Mouse (Mus musculus): ENCODE data around the gene Syngr2. TPM values are rescaled to one million over a fixed set of nuclear protein-coding genes. Genes with fewer than 3 reads are reported as not detected.
"Not testable (repeated sequence)": the region's sequence is repeated elsewhere in the genome, so short reads cannot be mapped to it uniquely, and the experiment has no call there.

The Syngr2 gene
- polyA plus RNA-seq, 1 experiment, result 229 TPM

- no peak for TF ChIP-seq CTCF (IDR thresholded peaks at IDR 0.05; ENCODE audit: extremely low read depth, insufficient read length, insufficient replicate concordance, low read depth, low read length)
- TF ChIP-seq POLR2A (IDR thresholded peaks at IDR 0.05; ENCODE audit: low read depth, low read length), result 0 out of 2 replicates have a peak, but pooled peaks have one; percentile 9
- Histone ChIP-seq H3K4me3 (ENCODE audit: low read depth, low read length) (peak within 1 kb of the TSS; percentile 80), H3K4me1 (ENCODE audit: control insufficient read depth, insufficient read depth, insufficient read length, low read length) (peaks cover 31% of the 10 kb centered on the region), H3K27me3 (ENCODE audit: control insufficient read depth, insufficient read depth, low read length) (no peaks in the 10 kb centered on the region), H3K27ac (ENCODE audit: insufficient read depth, low read depth, low read length) (peak within 1 kb of the TSS; percentile 97), H3K36me3 (ENCODE audit: control insufficient read depth, insufficient read depth, low read length) (peaks cover 9% of the 10 kb centered on the region)
- 68% methylated on average over 24 of the region's 24 CpGs for WGBS
Observed at GRCm38 (mm10) chr11:117781993-117782704, 27.3 kb upstream of the Syngr2 start, which contains the start of the genes Tmc8 and Tmc6. Gene Tmc8, plus strand, starts transcription at chr11:117782076. Gene Tmc6, minus strand, starts transcription at chr11:117782198.

DNA sequence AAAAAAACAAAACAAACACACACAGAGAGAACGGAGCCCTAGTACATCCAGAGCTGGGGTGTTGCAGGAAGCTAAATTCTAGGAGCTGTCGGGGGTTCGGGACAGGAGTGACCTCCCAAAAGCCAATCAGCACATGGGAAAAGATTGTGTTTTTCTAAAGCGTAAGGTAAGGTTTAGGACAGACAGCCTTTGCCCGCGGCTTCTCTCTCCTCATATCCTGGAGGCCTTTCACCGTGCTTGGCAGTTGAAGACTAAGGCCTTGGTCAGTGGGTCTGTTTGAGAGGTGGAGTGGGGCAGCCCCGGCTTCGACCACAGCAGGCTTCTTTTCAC, 26.8 kb upstream of the Syngr2 start:
- H3K4me1 ChIP-seq (ENCODE audit: control insufficient read depth, insufficient read depth, insufficient read length, low read length), result peaks cover 31% of the 10 kb centered on the region
- peak overlapping the region; percentile 80 for H3K4me3 ChIP-seq (ENCODE audit: low read depth, low read length)
- 0 out of 2 replicates have a peak, but pooled peaks have one; percentile 13 for TF ChIP-seq POLR2A (IDR thresholded peaks at IDR 0.05; ENCODE audit: low read depth, low read length)
- TF ChIP-seq CTCF (IDR thresholded peaks at IDR 0.05; ENCODE audit: extremely low read depth, insufficient read length, insufficient replicate concordance, low read depth, low read length), result no peak
- peak overlapping the region; percentile 58 for H3K27ac ChIP-seq (ENCODE audit: insufficient read depth, low read depth, low read length)
- H3K27me3 ChIP-seq (ENCODE audit: control insufficient read depth, insufficient read depth, low read length), result no peaks in the 10 kb centered on the region
- WGBS, result 81% methylated on average over 9 of the region's 9 CpGs
- H3K36me3 ChIP-seq (ENCODE audit: control insufficient read depth, insufficient read depth, low read length), result peaks cover 5% of the 10 kb centered on the region

- 47% methylated on average over 31 of the region's 31 CpGs for WGBS
- TF ChIP-seq CTCF (IDR thresholded peaks at IDR 0.05; ENCODE audit: extremely low read depth, insufficient read length, insufficient replicate concordance, low read depth, low read length), result peak; percentile 31; the same call in 1 of the 2 replicates
- no peak for TF ChIP-seq POLR2A (IDR thresholded peaks at IDR 0.05; ENCODE audit: low read depth, low read length)
- peaks cover 1% of the 10 kb centered on the region for H3K36me3 ChIP-seq (ENCODE audit: control insufficient read depth, insufficient read depth, low read length)
- H3K4me1 ChIP-seq (ENCODE audit: control insufficient read depth, insufficient read depth, insufficient read length, low read length), result peaks cover 28% of the 10 kb centered on the region
- no peaks in the 10 kb centered on the region for H3K27me3 ChIP-seq (ENCODE audit: control insufficient read depth, insufficient read depth, low read length)
- peak overlapping the region; percentile 58; the same call in 1 of the 2 replicates for H3K27ac ChIP-seq (ENCODE audit: insufficient read depth, low read depth, low read length)
- H3K4me3 ChIP-seq (ENCODE audit: low read depth, low read length), result peak overlapping the region; percentile 80
Observed at GRCm38 (mm10) chr11:117783089-117783488, 26.4 kb upstream of the Syngr2 start.

DNA sequence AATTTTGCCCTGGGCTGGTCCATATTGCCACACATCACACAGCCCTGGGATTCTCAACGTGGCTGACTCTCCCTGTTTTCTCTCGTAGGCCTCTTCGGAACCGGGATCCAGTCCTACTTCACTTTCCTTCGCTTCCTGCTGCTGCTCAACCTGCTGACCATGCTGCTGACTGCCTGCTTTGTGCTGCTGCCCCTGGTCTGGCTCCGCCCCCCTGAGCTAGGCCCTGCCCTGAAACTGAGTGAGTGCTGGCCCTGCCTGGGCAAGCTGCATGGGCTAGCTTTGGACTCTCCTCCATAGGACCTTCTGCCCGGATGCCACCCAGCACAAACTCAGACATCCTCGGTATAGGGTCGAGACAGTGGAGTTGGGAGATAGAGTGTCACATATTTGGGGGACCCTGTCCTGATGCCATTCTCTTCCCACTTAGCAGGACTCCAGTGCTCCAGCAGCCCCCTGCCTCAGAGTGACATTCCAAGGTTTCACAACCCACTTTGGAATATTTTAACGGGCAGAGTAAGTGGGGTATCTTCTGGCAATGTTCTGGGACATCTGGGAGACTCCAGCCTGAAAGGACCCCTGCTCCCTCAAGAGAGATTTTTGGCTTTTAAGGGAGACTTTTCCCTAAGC, 25.7 kb upstream of the Syngr2 start:
- peaks cover 22% of the 10 kb centered on the region for H3K4me1 ChIP-seq (ENCODE audit: control insufficient read depth, insufficient read depth, insufficient read length, low read length)
- no peaks in the 10 kb centered on the region for H3K36me3 ChIP-seq (ENCODE audit: control insufficient read depth, insufficient read depth, low read length)
- no peak for TF ChIP-seq POLR2A (IDR thresholded peaks at IDR 0.05; ENCODE audit: low read depth, low read length)
- no peaks in the 10 kb centered on the region for H3K27me3 ChIP-seq (ENCODE audit: control insufficient read depth, insufficient read depth, low read length)
- H3K27ac ChIP-seq (ENCODE audit: insufficient read depth, low read depth, low read length), result no peak overlapping the region
- peak overlapping the region; percentile 80; the same call in 1 of the 2 replicates for H3K4me3 ChIP-seq (ENCODE audit: low read depth, low read length)
- 68% methylated on average over 10 of the region's 10 CpGs for WGBS

DNA sequence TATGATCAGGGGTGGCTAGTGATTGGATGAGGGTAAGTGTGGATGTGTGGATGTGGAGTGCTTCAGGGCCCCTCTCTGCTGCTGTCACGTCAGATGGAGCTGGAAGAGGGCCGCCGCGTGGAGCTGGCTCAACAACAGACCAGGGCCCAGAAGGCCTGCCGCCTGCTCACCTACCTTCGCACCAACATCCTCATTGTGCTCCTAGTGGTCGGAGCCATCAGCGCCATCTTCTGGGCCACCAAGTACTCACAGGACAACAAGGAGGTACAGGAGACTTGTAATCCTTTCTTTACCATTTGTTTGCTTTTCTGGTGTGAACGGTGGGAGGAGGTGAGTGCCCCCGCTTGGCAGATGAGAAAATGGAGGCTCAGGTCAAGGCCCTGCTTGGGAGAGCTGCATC, 23.2 kb upstream of the Syngr2 start:
- Histone ChIP-seq H3K27me3 (ENCODE audit: control insufficient read depth, insufficient read depth, low read length) (no peaks in the 10 kb centered on the region), H3K27ac (ENCODE audit: insufficient read depth, low read depth, low read length) (no peak overlapping the region), H3K36me3 (ENCODE audit: control insufficient read depth, insufficient read depth, low read length) (no peaks in the 10 kb centered on the region), H3K4me3 (ENCODE audit: low read depth, low read length) (no peak overlapping the region), H3K4me1 (ENCODE audit: control insufficient read depth, insufficient read depth, insufficient read length, low read length) (peaks cover 17% of the 10 kb centered on the region)
- no peak for TF ChIP-seq POLR2A (IDR thresholded peaks at IDR 0.05; ENCODE audit: low read depth, low read length)
- peak; percentile 67; the same call in 1 of the 2 replicates for TF ChIP-seq CTCF (IDR thresholded peaks at IDR 0.05; ENCODE audit: extremely low read depth, insufficient read length, insufficient replicate concordance, low read depth, low read length)
- WGBS, result 10% methylated on average over 10 of the region's 10 CpGs

DNA sequence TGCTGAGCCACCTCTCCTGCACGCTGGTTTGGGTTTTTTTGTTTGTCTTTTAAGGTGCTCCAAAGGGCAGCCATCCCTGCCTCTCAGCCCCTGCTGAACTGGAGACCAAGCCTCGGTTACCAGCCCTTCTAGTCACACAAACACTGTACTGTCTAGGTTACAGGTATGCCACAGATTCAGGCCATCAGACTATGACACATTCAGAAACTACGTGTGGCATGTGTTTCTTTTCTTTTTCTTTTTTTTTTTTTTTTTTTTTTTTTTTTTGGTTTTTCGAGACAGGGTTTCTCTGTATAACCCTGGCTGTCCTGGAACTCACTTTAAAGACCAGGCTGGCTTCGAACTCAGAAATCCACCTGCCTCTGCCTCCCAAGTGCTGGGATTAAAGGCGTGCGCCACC, 21.0 kb upstream of the Syngr2 start:
- H3K27ac ChIP-seq (ENCODE audit: insufficient read depth, low read depth, low read length); H3K4me3 ChIP-seq (ENCODE audit: low read depth, low read length); H3K36me3 ChIP-seq (ENCODE audit: control insufficient read depth, insufficient read depth, low read length); H3K27me3 ChIP-seq (ENCODE audit: control insufficient read depth, insufficient read depth, low read length): not testable (repeated sequence)
- peaks cover 17% of the 10 kb centered on the region for H3K4me1 ChIP-seq (ENCODE audit: control insufficient read depth, insufficient read depth, insufficient read length, low read length)
- 89% methylated on average over 7 of the region's 7 CpGs for WGBS

GRCm38 (mm10) chr11:117790286-117790685, 19.2 kb upstream of the Syngr2 start:
- peaks cover 13% of the 10 kb centered on the region for H3K4me1 ChIP-seq (ENCODE audit: control insufficient read depth, insufficient read depth, insufficient read length, low read length)
- H3K27ac ChIP-seq (ENCODE audit: insufficient read depth, low read depth, low read length), result no peak overlapping the region; the same call in 1 of the 2 replicates
- 2% methylated on average over 14 of the region's 14 CpGs for WGBS
- H3K27me3 ChIP-seq (ENCODE audit: control insufficient read depth, insufficient read depth, low read length), result no peaks in the 10 kb centered on the region
- TF ChIP-seq CTCF (IDR thresholded peaks at IDR 0.05; ENCODE audit: extremely low read depth, insufficient read length, insufficient replicate concordance, low read depth, low read length) (peak; percentile 90), POLR2A (IDR thresholded peaks at IDR 0.05; ENCODE audit: low read depth, low read length) (no peak)
- no peaks in the 10 kb centered on the region for H3K36me3 ChIP-seq (ENCODE audit: control insufficient read depth, insufficient read depth, low read length)
- H3K4me3 ChIP-seq (ENCODE audit: low read depth, low read length), result peak overlapping the region; percentile 69

Measured in small intestine, adult 2 months (tissue).